Mouse (Mus musculus) heart, adult 8-10 months (tissue): ENCODE data around the gene Dexi. TPM values are rescaled to one million over a fixed set of nuclear protein-coding genes. Genes with fewer than 3 reads are reported as not detected.

ENCODE experiments used
- DNase-seq: peaks from one replicate; pipeline ENCODE4 v3.0.0; 2022; ENCODE audit warnings: low spot score
- total RNA-seq, 4 experiments: library from RNA; stranded (reverse); gene quantifications; 2 replicates each; pipeline ENCODE4 v1.2.4; 2022

Gene Dexi
- total RNA-seq, 4 experiments from 2014 or later: 36.4 to 38.7 (median 37.3) TPM

- no peak for DNase-seq
Observed at GRCm38 (mm10) chr16:10540763-10541597, 1.9 kb downstream of the Dexi start.

DNA sequence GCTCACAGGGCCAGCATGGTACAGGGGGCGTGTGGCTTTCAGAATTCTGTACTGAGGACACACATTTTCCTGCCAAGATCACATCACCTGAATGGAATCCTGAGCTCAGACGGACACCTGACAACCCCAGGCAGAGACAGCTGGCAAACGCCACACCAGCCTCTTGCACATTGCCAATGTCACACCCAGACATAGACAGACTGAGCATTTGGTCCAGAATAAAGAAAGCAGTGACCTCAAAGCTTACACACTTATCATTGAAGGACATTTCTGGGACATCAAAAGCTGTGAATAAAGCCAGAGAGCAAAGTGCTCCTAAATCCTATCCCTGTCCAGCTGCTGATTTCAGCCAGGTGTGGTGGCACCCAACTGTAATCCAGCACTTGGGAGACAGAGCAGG is 5.9 kb downstream of the Dexi start:
- DNase-seq: no peak

DNA sequence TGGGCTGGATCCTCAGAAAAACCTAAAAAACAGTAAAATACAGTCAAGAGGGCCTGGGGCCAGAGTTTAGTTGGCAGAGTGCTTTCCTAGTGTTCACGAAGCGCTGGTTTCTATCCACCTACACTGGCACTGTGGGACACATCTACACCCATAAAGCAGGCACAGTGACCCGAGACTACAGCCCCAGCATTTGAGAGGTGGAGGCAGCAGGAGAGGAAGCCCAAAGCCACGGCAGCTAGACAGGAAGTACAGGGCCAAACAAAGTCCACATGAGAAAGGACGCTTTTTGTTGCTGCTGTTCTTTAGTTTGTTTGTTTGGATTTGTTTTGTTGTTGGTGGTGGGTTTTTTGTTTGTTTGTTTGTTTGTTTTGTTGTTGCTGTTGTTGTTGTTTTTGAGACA is 6.5 kb downstream of the Dexi start:
- DNase-seq: no peak

DNA sequence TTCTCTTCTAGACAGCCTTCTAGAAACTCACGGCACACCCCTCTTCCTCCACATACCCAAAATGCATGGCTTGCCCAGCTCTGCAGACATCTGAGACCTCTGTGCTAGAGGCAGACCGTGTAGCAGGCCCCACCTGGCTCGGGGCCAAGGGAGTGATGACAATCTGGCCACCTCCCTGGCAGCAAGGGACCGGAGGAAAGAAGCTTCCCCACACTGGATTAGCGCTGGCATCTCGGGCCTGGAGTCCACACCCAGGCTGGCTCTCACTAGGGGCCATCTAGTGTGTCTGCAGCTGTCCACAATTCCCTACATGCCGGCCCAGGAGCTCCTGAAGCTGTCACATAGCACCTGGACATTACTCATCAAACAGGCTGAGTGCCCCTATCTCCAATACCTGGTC is 8.3 kb downstream of the Dexi start:
- no peak for DNase-seq

DNA sequence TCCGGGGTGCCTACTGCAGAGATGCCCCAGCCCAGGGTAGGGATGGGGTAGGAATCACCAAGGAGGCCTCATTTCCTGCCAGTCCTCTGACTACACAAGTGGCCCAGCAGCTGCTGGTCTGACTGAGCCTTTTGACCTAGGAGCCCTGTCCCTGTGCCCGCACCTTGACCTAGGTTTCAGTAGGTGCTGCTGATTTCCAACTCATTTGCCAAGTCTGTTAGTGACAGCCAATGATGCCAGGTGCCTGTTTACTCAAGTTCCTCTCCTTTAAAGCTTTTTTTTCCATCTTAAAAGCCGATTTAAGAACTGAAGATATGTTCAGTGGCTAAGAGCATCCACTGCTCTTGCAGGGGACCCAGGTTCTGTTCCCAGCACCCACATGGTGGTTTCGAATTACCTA is 9.1 kb downstream of the Dexi start:
- DNase-seq: no peak

GRCm38 (mm10) chr16:10530179-10530578 is 12.7 kb downstream of the Dexi start:
- no peak for DNase-seq

GRCm38 (mm10) chr16:10528382-10528781 is 14.5 kb downstream of the Dexi start:
- no peak for DNase-seq

GRCm38 (mm10) chr16:10527046-10527644 is 15.7 kb downstream of the Dexi start:
- no peak for DNase-seq

GRCm38 (mm10) chr16:10525610-10525980 is 17.3 kb downstream of the Dexi start:
- DNase-seq: no peak

GRCm38 (mm10) chr16:10524866-10525609 is 17.8 kb downstream of the Dexi start:
- no peak for DNase-seq

DNA sequence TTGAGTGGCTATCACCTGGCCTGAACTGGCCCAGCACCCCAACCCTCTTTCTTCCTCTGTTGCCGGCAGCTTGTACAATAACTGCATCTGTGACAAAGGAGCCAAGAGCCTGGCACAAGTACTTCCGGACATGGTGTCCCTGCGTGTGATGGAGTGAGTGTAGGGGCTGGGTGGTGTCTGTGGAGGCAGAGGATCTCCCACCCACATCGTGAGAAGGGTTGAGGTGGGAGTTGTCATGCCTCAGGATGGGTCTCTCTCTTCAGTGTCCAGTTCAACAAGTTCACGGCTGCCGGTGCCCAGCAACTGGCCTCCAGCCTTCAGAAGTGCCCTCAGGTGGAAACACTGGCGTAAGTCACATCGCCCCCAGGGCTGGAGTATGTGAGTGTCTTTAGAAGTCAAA is 19.2 kb downstream of the Dexi start:
- DNase-seq: no peak

DNA sequence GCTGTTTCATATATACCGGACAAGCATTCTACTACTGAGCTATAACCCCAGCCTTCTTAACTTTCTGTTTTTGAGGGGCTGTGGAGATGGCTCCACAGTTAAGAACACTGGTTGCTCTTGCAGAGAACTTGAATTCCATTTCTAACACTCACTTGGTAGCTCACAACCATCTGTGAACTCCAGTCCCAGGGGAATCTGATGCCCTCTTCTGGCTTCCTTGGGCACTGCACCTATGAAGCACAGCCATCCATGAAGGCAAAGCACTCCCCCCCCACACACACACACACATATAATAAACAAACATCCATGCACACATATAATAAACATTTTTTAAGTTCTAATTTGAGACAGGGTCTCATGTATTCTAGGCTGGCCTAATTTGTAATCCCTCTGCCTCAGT is 20.0 kb downstream of the Dexi start:
- peak; percentile 66 for DNase-seq

DNA sequence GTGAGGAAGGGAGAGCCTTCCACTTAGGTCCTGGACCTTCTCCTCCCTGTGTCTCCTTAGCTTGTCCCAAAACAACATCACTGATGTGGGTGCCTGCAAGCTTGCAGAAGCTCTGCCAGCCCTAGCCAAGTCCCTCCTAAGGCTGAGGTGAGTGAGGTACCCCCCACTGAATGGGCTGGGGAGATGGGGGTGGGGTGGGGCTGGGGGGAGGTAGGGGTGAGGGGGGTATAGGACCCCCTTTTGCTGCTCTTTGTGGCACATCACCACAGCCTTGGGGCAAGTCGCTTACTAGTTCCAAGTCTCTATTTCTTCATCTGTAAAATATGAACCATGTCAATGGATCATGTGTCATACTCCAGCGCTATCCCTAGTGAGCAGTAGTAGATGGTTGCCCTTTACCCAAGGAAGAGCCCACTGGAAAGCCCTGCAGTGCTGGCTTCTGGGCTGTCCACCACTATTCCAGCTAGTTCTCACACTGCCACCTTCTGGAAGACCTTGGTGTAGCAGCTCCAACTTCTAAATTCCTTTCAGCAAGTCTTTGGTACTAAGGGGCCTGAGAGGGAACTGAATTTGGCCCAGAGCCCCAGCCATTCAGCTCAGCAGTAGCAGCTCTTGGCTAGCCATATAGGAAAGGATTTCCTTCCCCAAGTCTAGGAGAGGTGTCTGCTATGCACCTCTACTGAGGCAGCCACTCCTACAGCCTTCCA is 21.8 kb downstream of the Dexi start:
- peak; percentile 72 for DNase-seq

DNA sequence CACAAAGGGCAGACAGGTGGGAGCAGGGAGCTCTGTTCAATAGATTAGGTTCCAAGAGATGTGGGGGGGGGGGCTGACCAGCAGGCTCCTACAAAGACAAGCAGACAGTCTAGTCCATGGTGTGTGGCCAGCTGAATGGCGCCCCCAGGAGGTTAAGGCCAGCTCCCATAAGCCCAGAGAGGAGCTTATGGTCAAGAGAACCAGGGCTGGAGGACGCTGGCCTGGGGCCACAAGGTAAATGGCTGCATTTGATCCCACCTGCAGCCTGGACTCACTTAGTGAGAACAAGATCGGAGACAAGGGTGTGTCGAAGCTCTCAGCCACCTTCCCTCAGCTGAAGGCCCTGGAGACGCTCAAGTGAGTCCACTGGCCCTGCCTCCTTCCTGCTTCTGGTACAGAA is 24.8 kb downstream of the Dexi start:
- no peak for DNase-seq

GRCm38 (mm10) chr16:10515953-10516572 is 26.8 kb downstream of the Dexi start:
- no peak for DNase-seq

GRCm38 (mm10) chr16:10511134-10511520 is 31.7 kb downstream of the Dexi start:
- no peak for DNase-seq

GRCm38 (mm10) chr16:10510477-10511133 is 32.2 kb downstream of the Dexi start:
- no peak for DNase-seq

DNA sequence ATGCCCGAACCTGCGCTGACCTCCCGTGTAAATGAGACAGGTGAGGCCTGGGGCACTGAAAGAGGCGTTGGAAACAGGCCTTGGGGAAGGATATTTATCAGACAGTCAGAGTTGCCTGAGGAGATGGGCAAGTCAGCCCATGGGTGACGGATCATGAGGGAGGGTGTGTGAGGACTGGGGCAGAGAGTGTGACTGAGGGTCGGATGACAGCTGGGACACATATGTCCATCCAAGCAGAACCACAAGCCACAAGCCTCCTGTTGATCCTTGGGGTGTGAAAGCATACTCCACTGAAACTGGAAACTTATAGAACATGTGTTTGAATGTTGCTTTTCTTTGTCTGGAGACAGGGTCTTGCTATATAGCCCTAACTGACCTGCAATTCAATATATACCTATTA is 34.2 kb downstream of the Dexi start:
- DNase-seq: no peak

DNA sequence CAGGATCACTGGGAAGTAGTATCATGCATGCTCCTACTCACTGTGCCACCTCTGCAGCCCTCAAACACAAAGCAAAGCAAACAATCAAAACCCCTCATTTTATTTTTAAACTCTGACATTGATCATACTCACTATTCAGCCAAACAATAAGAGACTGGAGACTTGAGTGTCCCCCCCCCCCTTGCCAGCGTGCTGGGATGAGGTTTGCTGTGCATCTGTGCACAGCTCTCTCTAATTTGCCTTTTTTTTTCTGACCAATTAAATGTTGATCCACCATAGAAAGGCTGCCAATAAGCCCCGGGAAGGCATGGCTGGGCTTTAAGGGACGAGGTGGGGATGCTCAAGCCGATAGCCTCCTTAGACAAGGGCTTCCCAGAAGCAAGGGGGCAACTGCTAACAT is 35.4 kb downstream of the Dexi start:
- DNase-seq: no peak

- DNase-seq: no peak
Observed at GRCm38 (mm10) chr16:10503058-10503457, 39.8 kb downstream of the Dexi start.

DNA sequence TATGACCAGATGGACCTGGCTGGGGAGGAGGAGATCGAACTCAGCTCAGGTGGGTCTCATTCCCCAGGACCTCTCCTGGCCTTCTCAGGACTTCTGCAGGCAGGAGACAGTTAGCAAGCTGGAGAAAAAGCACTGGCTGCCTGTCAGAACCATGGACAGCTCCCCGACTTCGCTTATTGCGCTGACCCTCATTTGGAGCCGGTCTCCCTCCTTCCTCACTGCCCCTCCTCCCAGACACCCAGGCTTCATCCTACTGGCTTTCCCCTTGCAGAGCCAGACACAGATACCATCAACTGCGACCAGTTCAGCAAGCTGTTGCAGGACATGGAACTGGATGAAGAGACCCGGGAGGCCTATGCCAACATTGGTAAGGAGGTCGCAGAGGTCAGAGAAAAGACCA is 41.0 kb downstream of the Dexi start:
- no peak for DNase-seq
